Mouse (Mus musculus): ENCODE measurements around the gene Smim6.

- TF ChIP-seq POLR2A (IDR thresholded peaks at IDR 0.05; ENCODE audit: control insufficient read depth, extremely low read depth, insufficient read depth, low read length, poor library complexity) (no peak), CTCF (IDR thresholded peaks at IDR 0.05; ENCODE audit: borderline replicate concordance, control insufficient read depth, extremely low read depth, insufficient read depth, low read length, poor library complexity) (no peak)
Measured at GRCm38 (mm10) chr11:115939690-115940329, 28.0 kb downstream of the Smim6 start.
